Mouse (Mus musculus): ENCODE measurements around the gene Ssh3. TPM values are rescaled to one million over a fixed set of nuclear protein-coding genes. Genes with fewer than 3 reads are reported as not detected.

Ssh3 gene
- polyA plus RNA-seq, 1 experiment, result 0.17 TPM

GRCm38 (mm10) chr19:4279487-4279886 is 10.5 kb upstream of the Ssh3 start:
- H3K79me2 ChIP-seq (ENCODE audit: control insufficient read depth, insufficient read depth), result no peaks in the 10 kb centered on the region
- no peaks in the 10 kb centered on the region for H3K36me3 ChIP-seq (ENCODE audit: control insufficient read depth, insufficient read depth)
- TF ChIP-seq USF1 (IDR thresholded peaks at IDR 0.05; ENCODE audit: low read depth) (no peak), E2F4 (IDR thresholded peaks at IDR 0.05; ENCODE audit: insufficient read depth) (no peak), MYOG (IDR thresholded peaks at IDR 0.05; ENCODE audit: control insufficient read depth in 1 of 3, insufficient read depth in 1 of 3, insufficient read length in 2 of 3, low read depth in 2 of 3) (no peak)
- no peak overlapping the region for H3K4me3 ChIP-seq
- H3K4me2 ChIP-seq (ENCODE audit: low read depth), result no peak overlapping the region
- H3ac ChIP-seq (ENCODE audit: control insufficient read depth, insufficient read length), result no peak overlapping the region
- no peaks in the 10 kb centered on the region for H3K27me3 ChIP-seq (ENCODE audit: control insufficient read depth, insufficient read depth, insufficient read length)

DNA sequence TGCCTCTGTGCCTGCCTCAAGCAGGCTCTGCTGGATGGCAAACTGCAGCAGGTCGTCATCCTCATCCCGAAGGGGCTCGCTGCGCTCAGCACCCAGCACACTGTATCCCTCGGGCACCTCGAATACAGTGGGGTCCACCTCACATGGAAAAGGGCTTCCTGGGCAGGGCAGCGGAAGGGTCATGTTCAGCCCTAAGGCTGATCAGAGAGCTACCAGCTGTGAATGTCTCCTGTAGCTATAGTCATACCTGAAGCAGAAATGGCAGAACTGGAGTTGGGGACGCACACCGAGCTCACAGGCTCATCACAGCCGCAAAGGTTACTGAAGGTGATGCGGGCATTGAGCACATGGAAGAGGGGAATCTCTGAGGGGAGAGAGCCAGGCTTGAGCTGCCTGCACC is 2.0 kb upstream of the Ssh3 start:
- no peaks in the 10 kb centered on the region for H3K27me3 ChIP-seq (ENCODE audit: control insufficient read depth, insufficient read depth, insufficient read length)
- no peaks in the 10 kb centered on the region for H3K36me3 ChIP-seq (ENCODE audit: control insufficient read depth, insufficient read depth)
- TF ChIP-seq SRF (IDR thresholded peaks at IDR 0.05; ENCODE audit: control insufficient read depth, insufficient read length, low read depth) (no peak), TCF12 (IDR thresholded peaks at IDR 0.05; ENCODE audit: insufficient read depth, poor library complexity, severe bottlenecking) (no peak), POLR2A (IDR thresholded peaks at IDR 0.05; ENCODE audit: insufficient read length, low read depth) (no peak), USF1 (IDR thresholded peaks at IDR 0.05; ENCODE audit: low read depth) (no peak), E2F4 (IDR thresholded peaks at IDR 0.05; ENCODE audit: insufficient read depth) (no peak), MAX (IDR thresholded peaks at IDR 0.05; ENCODE audit: low read depth) (no peak), TCF3 (IDR thresholded peaks at IDR 0.05; ENCODE audit: insufficient read length, low read depth) (no peak), MYOG (IDR thresholded peaks at IDR 0.05; ENCODE audit: control insufficient read depth in 1 of 3, insufficient read depth in 1 of 3, insufficient read length in 2 of 3, low read depth in 2 of 3) (no peak), MYOD1 (IDR thresholded peaks at IDR 0.05; ENCODE audit: control insufficient read depth in 1 of 3, insufficient read length in 2 of 3, low read depth in 2 of 3) (no peak), POLR2AphosphoS2 (IDR thresholded peaks at IDR 0.05; ENCODE audit: insufficient read length, low read depth) (no peak), REST (IDR thresholded peaks at IDR 0.05; ENCODE audit: insufficient read depth, insufficient read length) (no peak)
- no peak overlapping the region for H3K4me3 ChIP-seq
- H3ac ChIP-seq (ENCODE audit: control insufficient read depth, insufficient read length), result no peak overlapping the region
- no peak overlapping the region for H3K4me2 ChIP-seq (ENCODE audit: low read depth)
- no peaks in the 10 kb centered on the region for H3K79me2 ChIP-seq (ENCODE audit: control insufficient read depth, insufficient read depth)

DNA sequence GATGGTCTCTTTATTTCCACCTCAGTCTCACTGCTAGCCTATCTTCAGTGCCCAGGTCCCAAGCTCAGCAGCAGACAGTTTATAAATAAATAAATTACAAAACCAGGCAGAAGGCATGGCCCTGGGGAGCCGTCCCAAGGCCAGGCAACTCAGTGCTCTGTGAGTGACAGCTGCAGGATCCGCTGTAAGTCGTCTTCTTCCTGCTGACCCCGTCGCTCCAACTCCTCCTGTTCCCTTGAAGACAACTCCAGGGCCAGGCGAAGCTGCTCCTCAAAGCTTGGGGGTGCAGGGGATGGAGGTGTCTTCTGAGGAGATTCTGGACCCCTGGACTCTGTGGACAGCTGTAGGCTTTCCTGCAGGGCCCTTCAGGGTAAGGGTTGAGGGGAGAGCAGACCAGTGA is 1.2 kb upstream of the Ssh3 start:
- H3K27me3 ChIP-seq (ENCODE audit: control insufficient read depth, insufficient read depth, insufficient read length), result no peaks in the 10 kb centered on the region
- H3K4me2 ChIP-seq (ENCODE audit: low read depth), result no peak overlapping the region
- H3K36me3 ChIP-seq (ENCODE audit: control insufficient read depth, insufficient read depth), result no peaks in the 10 kb centered on the region
- TF ChIP-seq MAX (IDR thresholded peaks at IDR 0.05; ENCODE audit: low read depth), result no peak
- TF ChIP-seq TCF3 (IDR thresholded peaks at IDR 0.05; ENCODE audit: insufficient read length, low read depth), result no peak
- no peak for TF ChIP-seq TCF12 (IDR thresholded peaks at IDR 0.05; ENCODE audit: insufficient read depth, poor library complexity, severe bottlenecking)
- TF ChIP-seq POLR2A (IDR thresholded peaks at IDR 0.05; ENCODE audit: insufficient read length, low read depth), result no peak
- TF ChIP-seq REST (IDR thresholded peaks at IDR 0.05; ENCODE audit: insufficient read depth, insufficient read length), result no peak
- TF ChIP-seq SRF (IDR thresholded peaks at IDR 0.05; ENCODE audit: control insufficient read depth, insufficient read length, low read depth), result no peak
- TF ChIP-seq POLR2AphosphoS2 (IDR thresholded peaks at IDR 0.05; ENCODE audit: insufficient read length, low read depth), result no peak
- no peak for TF ChIP-seq MYOD1 (IDR thresholded peaks at IDR 0.05; ENCODE audit: control insufficient read depth in 1 of 3, insufficient read length in 2 of 3, low read depth in 2 of 3)
- no peak for TF ChIP-seq MYOG (IDR thresholded peaks at IDR 0.05; ENCODE audit: control insufficient read depth in 1 of 3, insufficient read depth in 1 of 3, insufficient read length in 2 of 3, low read depth in 2 of 3)
- TF ChIP-seq E2F4 (IDR thresholded peaks at IDR 0.05; ENCODE audit: insufficient read depth), result no peak
- TF ChIP-seq USF1 (IDR thresholded peaks at IDR 0.05; ENCODE audit: low read depth), result no peak
- no peak for TF ChIP-seq CEBPB (IDR thresholded peaks at IDR 0.05; ENCODE audit: insufficient read depth, poor library complexity, severe bottlenecking)
- H3K4me3 ChIP-seq, result no peak overlapping the region
- no peaks in the 10 kb centered on the region for H3K79me2 ChIP-seq (ENCODE audit: control insufficient read depth, insufficient read depth)
- no peak overlapping the region for H3ac ChIP-seq (ENCODE audit: control insufficient read depth, insufficient read length)

DNA sequence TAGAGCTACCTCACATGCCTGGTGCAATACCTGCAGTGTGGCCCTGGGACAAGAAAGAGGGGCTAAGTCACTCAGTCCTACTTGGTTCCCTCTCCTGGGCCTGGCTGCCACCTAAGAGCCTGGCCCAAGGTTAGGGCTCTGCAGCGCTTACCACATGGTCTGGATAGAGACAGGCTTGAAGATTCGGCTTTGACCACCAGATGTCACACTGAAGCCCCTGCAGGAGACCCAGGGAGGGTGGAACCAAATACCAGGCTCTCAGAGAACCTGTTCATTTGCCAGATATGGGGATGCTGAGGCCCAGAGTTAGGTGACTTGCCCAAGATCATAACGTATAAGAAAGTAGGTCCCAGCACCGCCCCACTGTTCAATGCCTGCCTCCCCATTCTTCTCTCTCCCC is 3.0 kb downstream of the Ssh3 start:
- Histone ChIP-seq H3ac (ENCODE audit: control insufficient read depth, insufficient read length) (no peak overlapping the region), H3K36me3 (ENCODE audit: control insufficient read depth, insufficient read depth) (no peaks in the 10 kb centered on the region), H3K79me2 (ENCODE audit: control insufficient read depth, insufficient read depth) (no peaks in the 10 kb centered on the region), H3K4me2 (ENCODE audit: low read depth) (no peak overlapping the region), H3K4me3 (no peak overlapping the region), H3K27me3 (ENCODE audit: control insufficient read depth, insufficient read depth, insufficient read length) (no peaks in the 10 kb centered on the region)
- TF ChIP-seq MYOG (IDR thresholded peaks at IDR 0.05; ENCODE audit: control insufficient read depth in 1 of 3, insufficient read depth in 1 of 3, insufficient read length in 2 of 3, low read depth in 2 of 3) (no peak), TCF12 (IDR thresholded peaks at IDR 0.05; ENCODE audit: insufficient read depth, poor library complexity, severe bottlenecking) (no peak), MAX (IDR thresholded peaks at IDR 0.05; ENCODE audit: low read depth) (no peak), POLR2A (IDR thresholded peaks at IDR 0.05; ENCODE audit: insufficient read length, low read depth) (no peak), REST (IDR thresholded peaks at IDR 0.05; ENCODE audit: insufficient read depth, insufficient read length) (no peak), SRF (IDR thresholded peaks at IDR 0.05; ENCODE audit: control insufficient read depth, insufficient read length, low read depth) (no peak), CEBPB (IDR thresholded peaks at IDR 0.05; ENCODE audit: insufficient read depth, poor library complexity, severe bottlenecking) (no peak)

GRCm38 (mm10) chr19:4264171-4264780 is 4.7 kb downstream of the Ssh3 start:
- Histone ChIP-seq H3K27me3 (ENCODE audit: control insufficient read depth, insufficient read depth, insufficient read length) (no peaks in the 10 kb centered on the region), H3K4me3 (no peak overlapping the region), H3K79me2 (ENCODE audit: control insufficient read depth, insufficient read depth) (no peaks in the 10 kb centered on the region), H3K36me3 (ENCODE audit: control insufficient read depth, insufficient read depth) (no peaks in the 10 kb centered on the region), H3ac (ENCODE audit: control insufficient read depth, insufficient read length) (no peak overlapping the region), H3K4me2 (ENCODE audit: low read depth) (no peak overlapping the region)
- TF ChIP-seq MYOG (IDR thresholded peaks at IDR 0.05; ENCODE audit: control insufficient read depth in 1 of 3, insufficient read depth in 1 of 3, insufficient read length in 2 of 3, low read depth in 2 of 3), result no peak

Measured in myocyte (in vitro differentiated cells).